Mouse (Mus musculus): ENCODE measurements around the gene Cpne7. TPM values are rescaled to one million over a fixed set of nuclear protein-coding genes. Genes with fewer than 3 reads are reported as not detected.
A peak's percentile ranks its signal among the peaks of the same experiment; 100 is the strongest.

Cpne7 gene
- polyA plus RNA-seq, 1 experiment: 2.9 TPM

DNA sequence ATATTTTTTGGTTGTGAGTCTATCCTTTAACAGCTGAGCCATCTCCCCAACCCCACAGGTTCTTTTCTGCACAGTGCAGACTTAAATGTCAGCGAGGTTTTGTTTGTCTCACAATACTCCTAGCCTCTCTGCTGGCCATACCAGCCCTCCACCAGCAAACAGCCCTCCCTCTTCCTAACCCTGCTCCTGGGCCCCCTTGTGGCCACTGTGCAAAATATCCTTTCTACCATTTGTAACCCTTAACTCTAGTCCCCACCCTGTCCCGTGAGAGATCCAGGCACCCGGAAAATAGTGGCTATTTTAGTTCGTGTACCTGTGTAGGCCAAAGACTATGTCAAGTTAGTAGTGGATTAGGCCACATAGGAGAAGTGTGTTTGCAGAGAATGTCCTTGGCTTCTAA lies 6.5 kb upstream of the Cpne7 start:
- Histone ChIP-seq H3K9ac (ENCODE audit: low read depth, poor library complexity, severe bottlenecking) (no peak overlapping the region), H3K9me3 (replicated peaks; ENCODE audit: control insufficient read depth, insufficient read depth, low read length, poor library complexity, severe bottlenecking) (no peaks in the 10 kb centered on the region), H3K27ac (ENCODE audit: insufficient read depth, low read length) (no peak overlapping the region), H3K36me3 (ENCODE audit: control insufficient read depth, insufficient read depth, low read length, poor library complexity, severe bottlenecking) (peaks cover 1% of the 10 kb centered on the region; the same call in 1 of the 2 replicates), H3K4me3 (ENCODE audit: low read depth, low read length) (no peak overlapping the region), H3K27me3 (ENCODE audit: control insufficient read depth, insufficient read depth, low read length, poor library complexity, severe bottlenecking) (no peaks in the 10 kb centered on the region), H3K4me1 (ENCODE audit: control insufficient read depth, insufficient read depth, low read length) (no peaks in the 10 kb centered on the region)
- TF ChIP-seq EP300 (IDR thresholded peaks at IDR 0.05; ENCODE audit: insufficient read depth, low read depth, low read length) (no peak), CTCF (IDR thresholded peaks at IDR 0.05; ENCODE audit: low read depth, low read length) (peak; percentile 70)

DNA sequence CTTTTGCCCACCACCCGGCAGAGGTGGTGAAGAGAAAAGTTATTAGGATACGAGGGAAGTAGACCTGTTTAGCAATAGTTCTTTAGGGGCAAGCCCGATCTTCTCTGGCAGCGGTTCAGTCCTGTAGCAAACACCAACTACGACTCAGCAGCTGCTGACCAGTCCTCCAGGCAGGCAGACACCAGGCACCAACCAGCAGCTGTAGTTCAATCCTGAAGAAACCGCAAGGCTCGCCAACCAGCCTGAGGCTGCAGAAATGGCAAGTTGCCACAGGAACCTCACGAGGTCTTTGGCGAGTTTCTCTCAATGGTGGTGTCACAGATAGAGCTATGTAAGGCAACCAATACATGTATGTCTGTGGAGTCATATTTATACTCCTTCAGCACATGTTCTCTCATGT lies 4.3 kb upstream of the Cpne7 start:
- Histone ChIP-seq H3K9me3 (replicated peaks; ENCODE audit: control insufficient read depth, insufficient read depth, low read length, poor library complexity, severe bottlenecking) (no peaks in the 10 kb centered on the region), H3K27ac (ENCODE audit: insufficient read depth, low read length) (no peak overlapping the region), H3K4me1 (ENCODE audit: control insufficient read depth, insufficient read depth, low read length) (no peaks in the 10 kb centered on the region), H3K9ac (ENCODE audit: low read depth, poor library complexity, severe bottlenecking) (no peak overlapping the region), H3K36me3 (ENCODE audit: control insufficient read depth, insufficient read depth, low read length, poor library complexity, severe bottlenecking) (no peaks in the 10 kb centered on the region), H3K4me3 (ENCODE audit: low read depth, low read length) (no peak overlapping the region), H3K27me3 (ENCODE audit: control insufficient read depth, insufficient read depth, low read length, poor library complexity, severe bottlenecking) (peaks cover 12% of the 10 kb centered on the region; the same call in 1 of the 2 replicates)
- no peak for TF ChIP-seq POLR2A (IDR thresholded peaks at IDR 0.05; ENCODE audit: insufficient read depth, low read length)
- TF ChIP-seq CTCF (IDR thresholded peaks at IDR 0.05; ENCODE audit: low read depth, low read length): no peak
- TF ChIP-seq EP300 (IDR thresholded peaks at IDR 0.05; ENCODE audit: insufficient read depth, low read depth, low read length): no peak

DNA sequence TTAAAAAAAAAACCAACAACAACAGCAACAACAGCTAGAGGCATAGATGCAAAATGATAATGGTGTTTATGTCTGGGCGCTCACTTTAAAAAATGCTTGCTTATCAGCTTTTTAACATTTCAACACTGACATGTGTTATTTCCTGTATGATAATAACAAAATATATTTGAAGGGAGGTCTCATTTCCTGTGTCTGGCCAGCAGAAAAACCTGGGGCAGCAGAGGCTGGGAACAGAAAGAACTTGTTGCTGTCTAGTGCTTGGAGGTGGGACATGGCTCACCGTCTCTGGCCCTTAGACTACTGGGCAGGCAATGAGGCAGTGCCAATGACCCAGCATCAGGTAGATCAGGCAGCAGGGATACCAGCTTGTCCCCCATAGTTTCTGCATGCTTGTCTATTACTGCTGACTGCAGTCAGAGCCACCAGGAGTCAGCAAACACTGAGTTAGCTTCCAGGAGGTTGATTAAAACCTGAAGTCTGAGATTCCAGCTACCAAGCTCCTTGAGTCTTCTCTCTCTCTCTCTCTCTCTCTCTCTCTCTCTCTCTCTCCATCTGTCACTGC lies 3.2 kb upstream of the Cpne7 start:
- Histone ChIP-seq H3K27me3 (ENCODE audit: control insufficient read depth, insufficient read depth, low read length, poor library complexity, severe bottlenecking) (peaks cover 16% of the 10 kb centered on the region; the same call in 1 of the 2 replicates), H3K36me3 (ENCODE audit: control insufficient read depth, insufficient read depth, low read length, poor library complexity, severe bottlenecking) (no peaks in the 10 kb centered on the region), H3K4me1 (ENCODE audit: control insufficient read depth, insufficient read depth, low read length) (no peaks in the 10 kb centered on the region), H3K27ac (ENCODE audit: insufficient read depth, low read length) (no peak overlapping the region), H3K9ac (ENCODE audit: low read depth, poor library complexity, severe bottlenecking) (no peak overlapping the region), H3K9me3 (replicated peaks; ENCODE audit: control insufficient read depth, insufficient read depth, low read length, poor library complexity, severe bottlenecking) (no peaks in the 10 kb centered on the region), H3K4me3 (ENCODE audit: low read depth, low read length) (no peak overlapping the region)
- TF ChIP-seq POLR2A (IDR thresholded peaks at IDR 0.05; ENCODE audit: insufficient read depth, low read length) (no peak), CTCF (IDR thresholded peaks at IDR 0.05; ENCODE audit: low read depth, low read length) (no peak), EP300 (IDR thresholded peaks at IDR 0.05; ENCODE audit: insufficient read depth, low read depth, low read length) (no peak)

DNA sequence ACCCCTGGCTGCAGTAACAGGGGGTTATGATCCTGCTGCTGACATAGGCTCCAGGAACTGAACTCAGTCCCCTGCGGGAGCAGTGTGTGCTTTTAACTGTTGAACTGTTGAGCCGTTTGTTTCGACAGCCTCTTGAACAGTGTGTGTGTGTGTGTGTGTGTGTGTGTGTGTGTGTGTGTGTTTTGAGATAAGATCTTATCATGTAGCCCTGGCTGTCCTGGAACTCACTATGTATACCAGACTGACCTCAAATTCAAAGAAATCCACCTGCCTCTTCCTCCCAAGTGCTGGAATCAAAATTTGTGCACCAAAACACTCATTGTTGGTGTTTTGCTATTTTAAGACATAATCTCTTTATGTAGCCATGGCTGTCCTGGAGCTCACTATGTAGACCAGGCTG lies 2.5 kb upstream of the Cpne7 start:
- Histone ChIP-seq H3K27me3 (ENCODE audit: control insufficient read depth, insufficient read depth, low read length, poor library complexity, severe bottlenecking) (peaks cover 16% of the 10 kb centered on the region; the same call in 1 of the 2 replicates), H3K36me3 (ENCODE audit: control insufficient read depth, insufficient read depth, low read length, poor library complexity, severe bottlenecking) (no peaks in the 10 kb centered on the region), H3K27ac (ENCODE audit: insufficient read depth, low read length) (no peak overlapping the region), H3K9ac (ENCODE audit: low read depth, poor library complexity, severe bottlenecking) (no peak overlapping the region), H3K9me3 (replicated peaks; ENCODE audit: control insufficient read depth, insufficient read depth, low read length, poor library complexity, severe bottlenecking) (no peaks in the 10 kb centered on the region), H3K4me1 (ENCODE audit: control insufficient read depth, insufficient read depth, low read length) (no peaks in the 10 kb centered on the region), H3K4me3 (ENCODE audit: low read depth, low read length) (no peak overlapping the region)
- no peak for TF ChIP-seq EP300 (IDR thresholded peaks at IDR 0.05; ENCODE audit: insufficient read depth, low read depth, low read length)
- no peak for TF ChIP-seq CTCF (IDR thresholded peaks at IDR 0.05; ENCODE audit: low read depth, low read length)
- TF ChIP-seq POLR2A (IDR thresholded peaks at IDR 0.05; ENCODE audit: insufficient read depth, low read length): no peak

DNA sequence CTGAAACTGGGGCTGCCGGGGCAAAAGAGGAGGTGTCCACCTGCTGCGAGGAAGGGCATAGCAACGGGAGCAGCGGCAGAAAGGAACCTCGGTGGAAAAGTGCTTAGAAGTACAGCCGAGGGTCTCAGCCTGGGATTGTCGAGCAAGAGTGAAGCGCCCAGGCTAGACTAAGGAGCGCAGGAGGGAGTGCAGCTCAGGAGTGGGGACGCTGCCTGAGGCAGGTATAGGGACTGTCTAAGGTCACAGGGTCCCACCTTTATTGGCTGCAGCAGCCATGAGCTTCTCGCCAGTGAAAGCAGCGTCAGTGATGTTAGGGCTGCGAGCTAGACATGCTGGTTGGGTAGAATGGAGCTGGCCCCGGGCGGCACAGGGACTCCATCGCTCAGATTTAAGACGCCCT lies 570 bp downstream of the Cpne7 start:
- no peak overlapping the region for H3K27ac ChIP-seq (ENCODE audit: insufficient read depth, low read length)
- peak overlapping the region; percentile 66 for H3K9ac ChIP-seq (ENCODE audit: low read depth, poor library complexity, severe bottlenecking)
- peak overlapping the region; percentile 60 for H3K4me3 ChIP-seq (ENCODE audit: low read depth, low read length)
- no peaks in the 10 kb centered on the region for H3K36me3 ChIP-seq (ENCODE audit: control insufficient read depth, insufficient read depth, low read length, poor library complexity, severe bottlenecking)
- TF ChIP-seq CTCF (IDR thresholded peaks at IDR 0.05; ENCODE audit: low read depth, low read length) (no peak), EP300 (IDR thresholded peaks at IDR 0.05; ENCODE audit: insufficient read depth, low read depth, low read length) (no peak), POLR2A (IDR thresholded peaks at IDR 0.05; ENCODE audit: insufficient read depth, low read length) (no peak)
- no peaks in the 10 kb centered on the region for H3K9me3 ChIP-seq (replicated peaks; ENCODE audit: control insufficient read depth, insufficient read depth, low read length, poor library complexity, severe bottlenecking)
- H3K27me3 ChIP-seq (ENCODE audit: control insufficient read depth, insufficient read depth, low read length, poor library complexity, severe bottlenecking): peaks cover 16% of the 10 kb centered on the region; the same call in 1 of the 2 replicates
- H3K4me1 ChIP-seq (ENCODE audit: control insufficient read depth, insufficient read depth, low read length): no peaks in the 10 kb centered on the region

DNA sequence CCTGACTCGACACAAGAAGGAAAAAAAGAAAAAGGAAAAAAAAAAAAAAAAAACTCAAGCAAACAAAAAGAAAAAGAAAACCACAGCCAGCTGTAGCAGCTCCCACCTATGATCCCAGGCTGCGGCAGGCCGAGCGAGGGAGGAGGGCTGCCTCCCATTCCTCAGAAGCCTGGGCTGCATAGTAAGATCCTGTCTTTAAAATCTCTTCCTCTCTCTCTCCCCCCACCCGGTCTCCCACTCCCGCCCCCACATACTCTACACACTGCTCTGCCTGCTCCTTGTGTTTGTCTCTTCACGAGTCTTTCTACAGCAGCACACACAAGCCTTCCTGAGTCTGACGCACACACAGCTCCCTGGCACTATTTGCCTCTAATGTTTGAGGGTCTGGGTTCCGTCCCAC lies 4.9 kb downstream of the Cpne7 start:
- H3K9ac ChIP-seq (ENCODE audit: low read depth, poor library complexity, severe bottlenecking): no peak overlapping the region
- no peak for TF ChIP-seq POLR2A (IDR thresholded peaks at IDR 0.05; ENCODE audit: insufficient read depth, low read length)
- TF ChIP-seq CTCF (IDR thresholded peaks at IDR 0.05; ENCODE audit: low read depth, low read length): no peak
- no peak for TF ChIP-seq EP300 (IDR thresholded peaks at IDR 0.05; ENCODE audit: insufficient read depth, low read depth, low read length)
- H3K4me1 ChIP-seq (ENCODE audit: control insufficient read depth, insufficient read depth, low read length): no peaks in the 10 kb centered on the region
- no peak overlapping the region for H3K27ac ChIP-seq (ENCODE audit: insufficient read depth, low read length)
- no peak overlapping the region for H3K4me3 ChIP-seq (ENCODE audit: low read depth, low read length)
- H3K9me3 ChIP-seq (replicated peaks; ENCODE audit: control insufficient read depth, insufficient read depth, low read length, poor library complexity, severe bottlenecking): no peaks in the 10 kb centered on the region
- no peaks in the 10 kb centered on the region for H3K36me3 ChIP-seq (ENCODE audit: control insufficient read depth, insufficient read depth, low read length, poor library complexity, severe bottlenecking)
- H3K27me3 ChIP-seq (ENCODE audit: control insufficient read depth, insufficient read depth, low read length, poor library complexity, severe bottlenecking): peaks cover 10% of the 10 kb centered on the region; the same call in 1 of the 2 replicates

Measured in ES-Bruce4 (cell line).